Mouse (Mus musculus) adrenal gland, adult 8-10 months (tissue): ENCODE measurements around the gene Gm42906. TPM values are rescaled to one million over a fixed set of nuclear protein-coding genes. Genes with fewer than 3 reads are reported as not detected.

ENCODE experiments used
- DNase-seq: peaks from one replicate; pipeline ENCODE4 v3.0.0; 2022
- total RNA-seq, 4 experiments: library from RNA; stranded (reverse); gene quantifications; 2 replicates each; pipeline ENCODE4 v1.2.4; 2022

Gm42906 gene
- total RNA-seq, 4 experiments from 2014 or later, result 1.6 to 4.3 (median 4.3) TPM; not detected in 1

DNA sequence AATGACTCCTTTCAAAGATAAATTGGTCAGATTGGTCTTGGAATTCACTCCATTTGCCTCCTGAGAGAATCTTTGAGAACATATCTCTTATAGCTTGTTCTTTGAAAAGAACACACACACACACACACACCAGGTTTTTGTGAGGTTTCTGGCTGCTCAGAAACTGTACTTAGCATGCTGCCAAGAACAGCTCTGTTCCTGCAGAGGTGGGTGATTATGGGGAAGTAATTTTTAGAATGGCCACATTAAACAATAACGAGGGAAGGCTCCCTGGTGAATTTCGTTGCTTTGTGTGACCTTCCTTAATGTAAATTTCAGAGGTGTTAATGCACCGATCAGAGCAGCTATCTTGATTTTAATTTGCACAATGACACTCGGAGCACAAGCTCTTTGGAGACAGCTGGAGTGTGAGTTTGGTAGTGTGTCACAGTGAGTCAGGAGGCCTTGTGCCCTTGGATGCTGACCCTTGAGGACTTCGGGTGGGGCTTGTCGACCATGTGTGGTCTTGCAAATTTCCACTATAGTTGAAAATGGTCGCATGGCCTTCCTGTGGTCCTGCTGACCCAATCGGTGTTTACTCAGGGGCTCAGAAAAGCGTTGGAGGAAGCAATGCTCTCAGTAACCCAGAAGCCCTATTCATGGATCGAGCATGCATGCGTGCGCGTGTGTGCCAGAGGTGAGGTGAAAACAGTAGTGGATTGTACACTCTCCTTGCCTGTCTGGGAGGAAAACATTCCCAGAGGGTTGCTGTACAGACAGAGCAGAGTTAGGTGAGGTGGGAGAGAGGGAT lies 407.7 kb downstream of the Gm42906 start:
- no peak for DNase-seq

DNA sequence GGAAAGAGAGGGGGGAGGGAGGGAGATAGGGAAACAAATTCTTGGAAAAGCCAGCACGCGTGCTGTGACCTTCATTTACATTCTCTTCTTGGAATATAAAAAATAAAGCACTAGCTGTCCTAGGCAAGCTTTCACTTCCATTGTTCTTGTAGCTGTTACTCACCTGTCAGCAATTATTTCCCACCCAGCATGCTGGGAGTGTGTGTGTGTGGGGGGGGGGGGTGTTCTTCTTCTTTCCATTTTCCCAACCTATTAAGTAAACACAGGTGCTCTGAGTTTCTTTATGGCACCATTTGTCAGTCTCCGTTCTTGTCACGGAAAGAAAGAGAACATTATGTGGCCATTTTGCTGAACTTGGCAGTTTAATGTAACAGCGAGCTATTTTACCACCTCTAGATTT lies 409.0 kb downstream of the Gm42906 start:
- no peak for DNase-seq

DNA sequence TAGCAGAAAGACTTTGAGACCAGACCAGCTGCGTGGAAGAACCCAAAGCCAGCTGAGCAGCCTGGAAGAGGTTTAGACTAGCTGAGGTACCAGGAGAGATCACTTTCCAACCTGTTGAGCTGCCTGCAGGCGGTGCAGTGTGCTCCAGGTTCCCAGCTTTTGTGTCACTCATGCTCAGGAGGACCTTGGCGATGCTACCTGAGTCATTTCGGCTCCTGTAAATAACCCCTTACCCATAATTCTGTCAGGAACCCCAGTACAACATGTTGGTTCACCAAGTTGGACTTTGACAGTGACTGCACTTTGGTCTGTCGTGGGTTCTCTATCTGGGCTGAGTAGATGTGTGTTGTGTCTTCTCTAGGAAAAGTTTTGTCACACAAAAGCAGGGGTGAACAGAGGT lies 409.5 kb downstream of the Gm42906 start:
- no peak for DNase-seq

Other genes starting within 250 kb of the Gm42906 start
- gene Stard13, start 194.3 kb downstream of the Gm42906 start, total RNA-seq, result 10 to 100 TPM; 12.5 to 17.0 (median 14.7) TPM
- not detected for gene Vmn2r18, start 177.9 kb upstream of the Gm42906 start, total RNA-seq
- gene Rfc3, start 223.1 kb upstream of the Gm42906 start, total RNA-seq, result 10 to 100 TPM; 17.2 to 20.0 (median 17.3) TPM